Mouse (Mus musculus): Measurements from ENCODE around the gene Krt2. TPM values are rescaled to one million over a fixed set of nuclear protein-coding genes. Genes with fewer than 3 reads are reported as not detected.

Krt2 gene
- total RNA-seq, 1 experiment from 2014 or later, result not detected

DNA sequence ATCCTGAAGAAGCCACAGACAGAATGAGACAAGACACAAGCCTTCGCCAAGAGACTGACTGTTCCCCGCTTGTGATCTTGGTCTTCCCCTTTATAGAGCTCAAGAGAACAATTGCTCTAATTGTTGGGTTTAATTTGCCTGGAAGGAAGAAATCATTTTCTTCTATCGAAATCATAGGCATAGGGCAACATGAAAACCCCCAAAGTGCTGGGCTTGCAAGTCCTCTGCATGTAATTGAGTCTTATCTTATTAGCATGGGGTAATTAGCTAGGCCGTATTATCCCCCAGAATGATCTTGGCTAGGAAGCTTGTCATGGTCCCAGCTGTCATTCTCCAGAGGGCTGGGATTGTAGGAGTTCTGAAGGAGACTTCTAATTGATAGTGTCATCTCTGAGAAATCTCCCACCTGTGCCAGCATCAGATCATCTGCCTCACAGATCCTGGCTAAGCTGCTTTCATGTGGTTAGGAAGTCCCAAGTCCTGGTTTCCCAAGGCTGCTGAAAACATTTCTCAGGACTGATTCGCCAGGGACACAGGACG is 15.6 kb downstream of the Krt2 start, which contains the start of gene Krt73:
Gene Krt73, minus strand, starts transcription at position 51 of the 540 bp plus-strand sequence.
- no peak for ATAC-seq (replicated peaks in 1 of 2; ENCODE audit: insufficient read depth in 1 of 2, low FRiP score in 2 of 2, low TSS enrichment in 1 of 2, low read depth in 1 of 2, poor library complexity in 2 of 2, severe bottlenecking in 2 of 2)

DNA sequence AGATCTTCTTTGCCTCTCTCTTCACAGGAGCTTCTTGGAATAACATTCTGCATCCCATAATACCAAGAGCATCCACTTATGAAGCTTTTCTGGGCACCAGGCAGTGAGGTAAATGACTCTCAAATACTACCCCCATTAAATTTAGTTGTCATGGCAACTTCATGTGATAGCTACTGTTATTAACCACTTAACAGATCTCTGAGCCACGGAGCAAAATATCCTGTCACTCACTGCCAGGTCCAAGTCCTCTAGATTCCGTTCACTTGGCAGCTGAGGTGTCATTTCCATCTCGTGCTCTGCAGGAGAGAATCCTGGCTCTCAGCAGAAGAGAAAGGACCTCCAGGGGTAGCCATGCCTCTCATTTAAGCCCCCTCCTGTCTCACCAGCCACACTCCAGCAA is 27.1 kb downstream of the Krt2 start:
- no peak for ATAC-seq (replicated peaks in 1 of 2; ENCODE audit: insufficient read depth in 1 of 2, low FRiP score in 2 of 2, low TSS enrichment in 1 of 2, low read depth in 1 of 2, poor library complexity in 2 of 2, severe bottlenecking in 2 of 2)

DNA sequence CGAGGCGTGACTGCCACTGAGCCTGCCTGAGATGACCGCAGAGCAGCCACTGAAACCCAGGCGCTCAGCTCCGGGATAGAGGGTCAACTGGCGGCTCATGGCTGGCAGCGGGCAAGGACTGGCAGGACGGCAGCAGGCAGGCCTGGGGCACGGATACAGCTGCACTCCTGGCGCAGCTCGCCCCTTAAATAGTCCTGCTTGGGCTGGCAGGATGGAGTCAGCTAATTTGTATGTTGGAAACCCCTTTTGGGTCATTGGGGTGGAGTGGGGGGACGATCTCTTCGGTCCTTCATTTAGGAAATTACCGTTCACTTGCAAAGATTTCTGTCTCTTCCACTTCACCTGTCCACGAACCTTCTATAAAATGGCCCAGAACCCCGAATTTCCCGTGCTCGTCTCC is 31.6 kb downstream of the Krt2 start, which contains the start of gene Krt72:
Gene Krt72, minus strand, starts transcription at position 101 of the 400 bp plus-strand sequence.
- no peak for ATAC-seq (replicated peaks in 1 of 2; ENCODE audit: insufficient read depth in 1 of 2, low FRiP score in 2 of 2, low TSS enrichment in 1 of 2, low read depth in 1 of 2, poor library complexity in 2 of 2, severe bottlenecking in 2 of 2)

DNA sequence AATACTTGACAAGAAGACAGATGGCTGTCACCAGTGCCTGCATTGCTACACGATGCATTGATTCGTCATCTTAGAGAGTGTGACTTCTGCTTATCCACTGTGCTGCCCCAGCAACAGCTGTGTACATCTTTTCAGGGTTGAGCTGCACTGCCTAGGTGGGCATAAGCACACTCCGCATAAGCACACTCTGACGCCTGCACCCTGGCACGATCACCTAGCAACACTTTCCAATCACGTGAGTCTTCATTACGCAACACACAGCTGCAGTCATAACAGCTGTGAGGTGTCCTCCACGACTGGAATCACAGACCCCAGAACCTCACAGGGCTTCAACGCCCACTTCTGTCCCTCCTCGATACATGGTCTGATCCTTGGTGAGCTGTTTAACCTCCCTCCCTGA is 44.5 kb downstream of the Krt2 start:
- no peak for ATAC-seq (replicated peaks in 1 of 2; ENCODE audit: insufficient read depth in 1 of 2, low FRiP score in 2 of 2, low TSS enrichment in 1 of 2, low read depth in 1 of 2, poor library complexity in 2 of 2, severe bottlenecking in 2 of 2)

DNA sequence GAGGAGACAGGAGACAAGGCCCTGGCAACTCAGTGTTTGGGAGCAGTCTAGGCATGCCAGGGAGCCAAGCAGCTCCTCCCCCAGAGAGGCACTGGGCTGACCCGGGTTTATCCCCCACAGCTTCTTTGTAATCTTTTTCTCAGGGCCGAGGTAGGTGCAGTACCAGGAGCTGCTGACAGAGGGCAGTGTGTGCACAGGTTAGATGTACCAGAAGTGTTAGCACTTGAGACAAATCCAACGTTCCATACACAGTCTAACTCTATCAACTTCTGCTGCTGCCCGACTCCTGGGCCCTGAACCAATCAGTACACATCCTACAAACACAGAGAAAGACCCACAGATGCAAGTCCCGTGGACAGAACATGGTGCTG is 45.3 kb downstream of the Krt2 start:
- peak; percentile 71 to 81 for ATAC-seq (replicated peaks in 1 of 2; ENCODE audit: insufficient read depth in 1 of 2, low FRiP score in 2 of 2, low TSS enrichment in 1 of 2, low read depth in 1 of 2, poor library complexity in 2 of 2, severe bottlenecking in 2 of 2)

DNA sequence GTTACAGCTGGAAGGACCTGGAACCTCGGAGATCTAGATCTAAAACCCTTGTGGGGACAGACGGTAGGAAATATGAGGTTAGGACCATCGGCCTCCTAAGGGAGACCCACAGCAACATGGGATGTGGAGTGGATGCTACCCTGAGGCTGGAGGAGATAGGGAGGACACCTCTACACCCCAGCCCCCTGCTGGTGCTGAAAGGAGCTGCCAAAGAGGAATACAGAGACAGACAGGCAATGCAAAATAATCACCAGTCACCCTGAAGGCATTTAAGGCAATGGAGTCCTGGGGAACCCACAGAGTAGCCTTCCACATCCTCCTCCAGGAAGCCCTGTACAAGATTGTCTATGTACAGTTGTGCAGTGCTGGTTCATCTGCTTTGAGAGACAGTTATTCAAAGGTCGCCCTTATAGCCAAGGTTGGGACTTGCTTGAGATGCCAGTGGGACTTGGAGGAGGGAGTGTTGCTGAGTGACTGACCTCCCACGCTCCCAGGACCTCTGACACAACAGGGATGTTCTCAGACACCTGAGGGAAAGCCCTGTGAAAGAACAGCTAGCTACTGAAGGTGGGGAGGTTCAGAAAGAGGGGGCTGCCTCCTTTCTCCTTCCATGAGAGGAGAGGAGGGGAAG is 45.8 kb downstream of the Krt2 start:
- ATAC-seq (replicated peaks in 1 of 2; ENCODE audit: insufficient read depth in 1 of 2, low FRiP score in 2 of 2, low TSS enrichment in 1 of 2, low read depth in 1 of 2, poor library complexity in 2 of 2, severe bottlenecking in 2 of 2), result 0 out of 4 replicates have a peak, but pooled peaks of 1 of the 2 experiments have one; percentile 47

DNA sequence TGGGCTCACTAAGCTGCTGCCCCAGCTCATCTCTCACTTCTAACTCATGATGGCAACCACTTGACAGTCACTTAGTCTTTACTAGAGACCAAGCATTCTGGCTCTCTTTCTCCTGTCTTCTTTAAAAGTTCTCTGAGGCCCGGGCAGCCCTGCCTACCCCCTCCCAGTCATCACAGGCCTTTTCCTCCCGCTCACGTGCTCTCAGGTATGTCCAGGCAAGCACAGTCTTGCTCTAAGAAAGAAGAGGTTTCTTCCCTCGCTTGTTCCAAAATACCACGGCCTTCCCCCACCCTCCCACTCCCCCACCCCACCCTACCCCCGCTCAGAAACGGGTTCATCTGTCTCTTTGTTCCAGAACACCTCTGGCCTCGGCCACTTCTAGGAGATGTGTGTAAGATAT is 47.7 kb downstream of the Krt2 start:
- ATAC-seq (replicated peaks in 1 of 2; ENCODE audit: insufficient read depth in 1 of 2, low FRiP score in 2 of 2, low TSS enrichment in 1 of 2, low read depth in 1 of 2, poor library complexity in 2 of 2, severe bottlenecking in 2 of 2), result no peak

Other genes starting within 250 kb of the Krt2 start
- not detected in 2 replicates for gene Krt75, start 244.3 kb downstream of the Krt2 start, total RNA-seq (2017)
- not detected in 2 replicates for gene Gm5414, start 190.0 kb downstream of the Krt2 start, total RNA-seq (2017)
- gene Gm5478, start 170.8 kb downstream of the Krt2 start, total RNA-seq (2017), result 0.10 TPM in 1 of 2 replicates, not detected in the other
- not detected in 2 replicates for gene Krt6b, start 137.9 kb downstream of the Krt2 start, total RNA-seq (2017)
- gene Krt6a, start 123.9 kb downstream of the Krt2 start, total RNA-seq (2017), result not detected in 2 replicates
- gene Krt5, start 105.3 kb downstream of the Krt2 start, total RNA-seq (2017), result not detected in 2 replicates
- gene Krt71, start 75.1 kb downstream of the Krt2 start, total RNA-seq (2017), result not detected in 2 replicates
- gene Krt72, start 31.7 kb downstream of the Krt2 start, total RNA-seq (2017), result not detected in 2 replicates
- gene Krt73, start 15.8 kb downstream of the Krt2 start, total RNA-seq (2017), result not detected in 2 replicates
- gene Krt1, start 32.6 kb upstream of the Krt2 start, total RNA-seq (2017), result not detected in 2 replicates
- not detected in 2 replicates for gene Krt77, start 51.5 kb upstream of the Krt2 start, total RNA-seq (2017)
- gene Krt76, start 74.8 kb upstream of the Krt2 start, total RNA-seq (2017), result not detected in 2 replicates
- not detected in 2 replicates for gene Krt4, start 106.6 kb upstream of the Krt2 start, total RNA-seq (2017)
- not detected in 2 replicates for gene Krt79, start 122.2 kb upstream of the Krt2 start, total RNA-seq (2017)
- gene Krt78, start 136.1 kb upstream of the Krt2 start, total RNA-seq (2017), result not detected in 2 replicates
- gene Krt8, start 186.3 kb upstream of the Krt2 start, total RNA-seq (2017), result 0.65 and 1.3 TPM in 2 replicates
- gene Krt18, start 210.0 kb upstream of the Krt2 start, total RNA-seq (2017), result 58.8 and 66.5 TPM in 2 replicates